Mouse (Mus musculus) neural tube, embryonic 11.5 days (tissue): ENCODE results near the gene Slc4a5. TPM values are rescaled to one million over a fixed set of nuclear protein-coding genes. Genes with fewer than 3 reads are reported as not detected.

ENCODE experiments used
- ATAC-seq: fragments of 200-750 bp; cut with Nextera tagmentation; 2 replicates; pipeline ENCODE4 v1.8.0; 2017; ENCODE audit warnings: moderate number of reproducible peaks, mild to moderate bottlenecking, moderate TSS enrichment, moderate library complexity; ENCODE audit not compliant: insufficient read depth, low FRiP score, low TSS enrichment
- DNase-seq: peaks from one replicate; pipeline ENCODE4 v3.0.0-alpha.2; 2015; ENCODE audit warnings: low spot score
- H3K27ac ChIP-seq: fragments of 300-500 bp; sonication (generic); 2 replicates; pipeline ENCODE4 v1.5.1; 2014; ENCODE audit warnings: low read depth, mild to moderate bottlenecking, low read length
- H3K27me3 ChIP-seq: fragments of 300-500 bp; sonication (generic); 2 replicates; pipeline ENCODE4 v1.6.1; 2014; ENCODE audit warnings: mild to moderate bottlenecking, low read length, mixed read lengths; ENCODE audit not compliant: control insufficient read depth, insufficient read depth
- H3K36me3 ChIP-seq: fragments of 300-500 bp; sonication (generic); 2 replicates; pipeline ENCODE4 v1.6.1; 2014; ENCODE audit warnings: mild to moderate bottlenecking, low read length, moderate library complexity, mixed read lengths; ENCODE audit not compliant: control insufficient read depth, insufficient read depth
- H3K4me1 ChIP-seq: fragments of 300-500 bp; sonication (generic); 2 replicates; pipeline ENCODE4 v1.6.1; 2014; ENCODE audit warnings: low read length, mixed read lengths; ENCODE audit not compliant: control insufficient read depth, insufficient read depth
- H3K4me2 ChIP-seq: fragments of 300-500 bp; sonication (generic); 2 replicates; pipeline ENCODE4 v1.6.1; 2014; ENCODE audit warnings: low read depth, mild to moderate bottlenecking, moderate library complexity
- H3K4me3 ChIP-seq: fragments of 300-500 bp; sonication (generic); 2 replicates; pipeline ENCODE4 v1.5.1; 2014; ENCODE audit warnings: low read depth, low read length
- H3K9ac ChIP-seq: fragments of 300-500 bp; sonication (generic); 2 replicates; pipeline ENCODE4 v1.6.1; 2014; ENCODE audit warnings: mild to moderate bottlenecking, low read length
- H3K9me3 ChIP-seq: fragments of 300-500 bp; sonication (generic); 2 replicates; pipeline ENCODE4 v1.6.1; 2016; ENCODE audit warnings: low read length; ENCODE audit not compliant: control insufficient read depth
- WGBS: fragments of 180-500 bp; shearing (Covaris S2); extraction: QIAGEN DNeasy Blood & Tissue Kit; methylation state at CpG from one replicate; pipeline ENCODE4 v1.1.7; 2014; 5-methylcytosine and 5-hydroxymethylcytosine counted together
- polyA plus RNA-seq: library from polyadenylated mRNA; unstranded; fragments of >200 nt; fragmentation: Nextera tagmentation; extraction: Ambion mirVana; gene quantifications from 2 replicates; pipeline ENCODE4 v1.2.1, GENCODE M21; 2014

Slc4a5 gene
- polyA plus RNA-seq = 0.28 and 0.77 TPM in 2 replicates

DNA sequence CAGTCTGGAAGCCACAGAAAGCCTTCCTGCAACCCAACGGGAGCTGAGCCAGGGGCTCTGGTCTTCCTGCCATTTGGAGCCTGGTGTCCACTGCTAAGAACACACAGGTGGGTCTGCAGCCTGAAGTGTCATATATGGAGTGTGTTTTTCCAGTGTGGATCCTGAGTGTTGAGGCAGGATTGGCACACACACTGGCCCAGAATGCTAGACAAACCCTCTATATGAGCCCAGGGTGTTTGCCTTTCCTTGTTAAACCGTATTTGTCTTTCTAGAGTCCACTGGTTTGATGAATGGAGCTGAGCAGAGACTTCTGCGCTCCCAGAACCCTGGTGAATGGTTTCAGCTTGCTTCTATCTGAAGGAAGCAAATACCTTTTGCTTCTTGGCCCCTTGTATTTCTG is at the start of gene Slc4a5:
Gene Slc4a5, plus strand, starts transcription at position 15 of the 400 bp plus-strand sequence.
- H3K4me3 ChIP-seq = no peak within 1 kb of the TSS
- H3K27me3 ChIP-seq = no peaks in the 10 kb centered on the region
- DNase-seq (no peak), ATAC-seq (no peak)
- no peak within 1 kb of the TSS for H3K27ac ChIP-seq
- no peaks in the 10 kb centered on the region for H3K36me3 ChIP-seq
- 77% methylated on average over 3 of the region's 3 CpGs for WGBS
- no peaks in the 10 kb centered on the region for H3K9me3 ChIP-seq
- H3K4me1 ChIP-seq = no peaks in the 10 kb centered on the region
- H3K4me2 ChIP-seq = no peak within 1 kb of the TSS
- H3K9ac ChIP-seq = no peak within 1 kb of the TSS

GRCm38 (mm10) chr6:83169872-83170271 is 49.8 kb upstream of the Slc4a5 start:
- H3K36me3 ChIP-seq = no peaks in the 10 kb centered on the region
- 84% methylated on average over 5 of the region's 5 CpGs for WGBS
- no peak for ATAC-seq
- H3K4me1 ChIP-seq = peaks cover 9% of the 10 kb centered on the region; the same call in 1 of the 2 replicates
- no peak for DNase-seq
- no peaks in the 10 kb centered on the region for H3K27me3 ChIP-seq
- no peak overlapping the region for H3K9ac ChIP-seq
- H3K9me3 ChIP-seq = no peaks in the 10 kb centered on the region
- H3K4me2 ChIP-seq = no peak overlapping the region
- no peak overlapping the region for H3K4me3 ChIP-seq
- H3K27ac ChIP-seq = no peak overlapping the region

DNA sequence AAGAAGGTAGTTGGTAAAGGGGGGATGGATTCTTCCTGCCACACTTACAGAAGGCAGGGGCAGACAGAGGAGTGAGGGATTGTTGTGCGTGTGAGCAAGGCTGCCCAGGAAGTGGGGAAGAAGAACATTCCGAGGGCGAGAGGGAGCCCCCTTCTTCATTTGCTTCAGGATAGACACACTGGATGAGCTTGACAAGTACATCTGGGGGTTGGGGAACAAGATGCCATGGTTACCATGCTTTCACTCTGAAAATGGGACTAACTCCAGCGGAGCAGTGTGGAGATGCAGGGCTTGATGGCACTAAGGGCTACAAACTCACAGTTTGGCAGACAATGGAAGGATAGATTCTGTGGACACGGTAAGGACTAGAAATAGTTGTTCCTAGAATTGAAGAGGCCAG is 48.6 kb upstream of the Slc4a5 start:
- no peak overlapping the region for H3K27ac ChIP-seq
- H3K4me2 ChIP-seq = no peak overlapping the region
- no peaks in the 10 kb centered on the region for H3K27me3 ChIP-seq
- H3K9ac ChIP-seq = no peak overlapping the region
- H3K9me3 ChIP-seq = no peaks in the 10 kb centered on the region
- DNase-seq (no peak), ATAC-seq (no peak)
- peaks cover 9% of the 10 kb centered on the region; the same call in 1 of the 2 replicates for H3K4me1 ChIP-seq
- H3K36me3 ChIP-seq = no peaks in the 10 kb centered on the region
- WGBS = 90% methylated on average over 5 of the region's 5 CpGs
- no peak overlapping the region for H3K4me3 ChIP-seq

DNA sequence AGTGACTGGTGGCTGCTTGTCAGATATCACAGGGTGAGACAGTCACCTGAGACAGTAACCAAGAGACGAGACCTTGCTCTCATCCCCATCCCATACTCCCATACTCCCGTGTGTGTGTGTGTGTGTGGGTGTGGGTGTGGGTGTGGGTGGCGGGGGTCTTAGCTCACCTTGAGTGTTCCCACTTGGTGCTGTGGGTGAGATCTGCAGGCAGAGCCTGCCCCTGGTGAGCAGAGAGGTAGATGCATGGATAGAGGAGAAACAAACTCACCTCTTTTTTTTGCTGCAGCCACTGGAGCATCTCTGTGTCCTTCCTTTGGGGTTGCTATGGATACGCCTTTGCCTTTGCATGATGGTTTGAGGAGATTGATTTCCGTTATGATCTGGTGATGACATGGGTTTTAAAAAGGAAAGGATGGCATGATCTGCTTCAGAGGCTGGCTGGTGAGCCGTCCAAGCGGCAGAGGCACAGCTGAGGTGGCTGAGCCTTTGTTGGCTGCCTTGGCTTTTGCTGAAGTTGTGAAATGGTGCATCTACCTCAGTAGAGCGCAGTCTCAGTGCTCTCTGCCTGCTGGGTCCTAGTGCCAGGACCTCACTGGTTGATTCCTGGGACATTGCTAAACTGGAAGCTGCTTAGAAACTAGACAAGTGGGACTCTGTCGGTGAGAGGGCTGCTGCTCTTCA is 47.2 kb upstream of the Slc4a5 start:
- Histone ChIP-seq H3K4me1 (no peaks in the 10 kb centered on the region), H3K9ac (no peak overlapping the region), H3K4me3 (no peak overlapping the region), H3K9me3 (no peaks in the 10 kb centered on the region), H3K27ac (no peak overlapping the region), H3K4me2 (peak overlapping the region; percentile 7; the same call in 1 of the 2 replicates), H3K36me3 (no peaks in the 10 kb centered on the region), H3K27me3 (no peaks in the 10 kb centered on the region)
- 68% methylated on average over 9 of the region's 9 CpGs for WGBS
- no peak for ATAC-seq
- no peak for DNase-seq

DNA sequence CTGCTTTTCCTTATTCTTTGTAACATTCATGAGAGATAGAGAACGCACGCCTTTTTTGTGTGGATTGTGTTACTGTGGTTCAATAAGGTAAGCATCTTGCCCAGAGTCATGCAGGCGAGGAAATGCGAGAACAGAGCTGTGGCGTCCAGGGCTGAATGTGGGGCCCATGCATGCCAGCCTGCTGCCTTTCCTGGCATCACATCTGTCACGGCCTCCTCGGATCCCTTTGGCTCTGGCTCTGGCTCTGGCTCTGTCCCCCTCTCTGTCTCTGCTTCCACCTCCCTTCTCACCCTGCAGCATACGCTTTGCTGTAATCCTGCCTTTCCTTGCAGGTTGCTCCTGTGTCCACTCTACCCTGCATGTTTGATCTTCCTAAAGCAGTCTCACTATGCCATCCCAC is 43.6 kb upstream of the Slc4a5 start:
- H3K4me3 ChIP-seq = no peak overlapping the region
- WGBS = 94% methylated on average over 8 of the region's 8 CpGs
- no peaks in the 10 kb centered on the region for H3K36me3 ChIP-seq
- no peak overlapping the region for H3K4me2 ChIP-seq
- H3K9ac ChIP-seq = no peak overlapping the region
- H3K4me1 ChIP-seq = peaks cover 5% of the 10 kb centered on the region
- H3K27ac ChIP-seq = no peak overlapping the region
- no peaks in the 10 kb centered on the region for H3K27me3 ChIP-seq
- DNase-seq = no peak
- H3K9me3 ChIP-seq = no peaks in the 10 kb centered on the region
- ATAC-seq = no peak

- peak overlapping the region; percentile 50 for H3K4me2 ChIP-seq
- H3K9me3 ChIP-seq = no peaks in the 10 kb centered on the region
- peaks cover 5% of the 10 kb centered on the region for H3K4me1 ChIP-seq
- 15% methylated on average over 12 of the region's 12 CpGs for WGBS
- H3K36me3 ChIP-seq = peaks cover 4% of the 10 kb centered on the region; the same call in 1 of the 2 replicates
- H3K9ac ChIP-seq = peak overlapping the region; percentile 53
- DNase-seq (peak; percentile 50), ATAC-seq (peak; percentile 77)
- no peak overlapping the region for H3K27ac ChIP-seq
- no peaks in the 10 kb centered on the region for H3K27me3 ChIP-seq
- H3K4me3 ChIP-seq = peak overlapping the region; percentile 26
Measured at GRCm38 (mm10) chr6:83179390-83180117, 40.1 kb upstream of the Slc4a5 start.

DNA sequence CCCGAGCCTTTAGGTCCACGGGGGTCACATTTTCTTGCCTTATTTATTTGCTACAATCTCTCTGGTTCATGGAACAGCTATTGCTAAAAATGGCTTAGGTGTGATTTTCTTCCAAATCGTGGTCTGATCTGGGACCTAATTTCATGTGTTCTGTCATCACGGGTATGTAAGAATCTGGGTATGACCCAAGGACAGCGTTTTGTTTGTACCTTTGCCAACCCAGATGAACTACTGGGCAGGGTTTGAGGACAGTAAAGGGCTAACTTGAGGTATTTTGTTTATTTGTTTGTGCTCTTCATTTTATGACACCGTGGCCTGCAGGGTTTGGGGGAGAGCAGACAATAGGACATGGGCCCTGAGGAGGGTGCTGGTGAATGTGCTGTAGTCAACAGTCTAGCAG is 39.0 kb upstream of the Slc4a5 start:
- no peak overlapping the region for H3K9ac ChIP-seq
- H3K4me3 ChIP-seq = no peak overlapping the region
- WGBS = 88% methylated on average over 6 of the region's 6 CpGs

DNA sequence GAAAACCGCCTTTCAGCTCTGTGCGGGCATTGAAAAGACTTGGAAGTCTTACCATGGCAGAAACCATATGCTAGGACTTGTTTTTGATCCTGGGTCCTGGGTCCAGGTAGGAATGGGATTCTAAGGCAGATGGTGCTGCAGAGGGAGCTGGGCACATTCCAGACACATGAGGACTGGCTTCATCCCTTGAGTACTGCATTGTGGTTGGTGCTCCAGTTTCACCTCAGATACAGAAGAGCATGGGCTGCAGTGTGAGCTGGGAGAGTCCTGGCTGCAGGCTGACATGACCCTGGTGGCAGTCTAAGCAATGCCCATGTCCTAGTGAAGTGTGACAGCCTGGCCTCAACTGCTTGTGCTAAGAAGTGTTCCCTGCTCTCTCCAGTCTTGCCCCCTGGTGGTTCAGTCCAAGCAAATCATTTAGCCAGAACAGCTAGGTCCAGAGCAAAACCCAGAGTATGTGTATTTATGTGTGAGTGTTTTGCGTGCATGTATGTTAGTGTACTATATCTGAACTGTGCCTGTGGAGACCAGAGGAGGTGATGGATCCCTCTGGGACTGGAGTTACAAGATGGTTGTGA is 34.7 kb upstream of the Slc4a5 start:
- ATAC-seq = no peak
- Histone ChIP-seq H3K36me3 (peaks cover 10% of the 10 kb centered on the region), H3K9me3 (no peaks in the 10 kb centered on the region), H3K4me1 (peaks cover 20% of the 10 kb centered on the region), H3K4me3 (no peak overlapping the region), H3K9ac (no peak overlapping the region), H3K27me3 (no peaks in the 10 kb centered on the region), H3K4me2 (no peak overlapping the region), H3K27ac (no peak overlapping the region)
- 94% methylated on average over 3 of the region's 3 CpGs for WGBS
- DNase-seq = no peak

More for the DNA sequence above, 39.0 kb upstream of the Slc4a5 start:
- H3K4me1 ChIP-seq = peaks cover 8% of the 10 kb centered on the region
- no peak overlapping the region for H3K27ac ChIP-seq
- H3K27me3 ChIP-seq = no peaks in the 10 kb centered on the region
- DNase-seq = no peak
- H3K9me3 ChIP-seq = no peaks in the 10 kb centered on the region
- H3K36me3 ChIP-seq = peaks cover 4% of the 10 kb centered on the region
- H3K4me2 ChIP-seq = no peak overlapping the region; the same call in 1 of the 2 replicates
- ATAC-seq = no peak
